ENCODE assay signal across 23 mouse cellular contexts in genomic region chr2:57459901-57460300, GRCm38 (mm10).
A peak's percentile ranks its signal among the peaks of the same experiment; 100 is the strongest.
DNase-seq lines count a peak whose midpoint lies in the region; ATAC-seq lines count a peak whose summit lies in the region.
"Had no signal": no experiment of that assay in that cellular context is flagged by ENCODE, and none has a peak within 500 bp of the region (broad histone marks: within the 10 kb centered on the region; RNA-seq: fewer than 3 reads in every experiment).

No protein-coding gene starts in this region.

- peak; percentile 29 for DNase-seq in forebrain, embryonic 14.5 days (ENCODE audit: low spot score)
- DNase-seq in layer of hippocampus, adult 11-12 months (ENCODE audit: low spot score) = peak; percentile 47
- no peak for DNase-seq in layer of hippocampus, postnatal 10 days (ENCODE audit: low spot score in 2 of 2)
- peak; percentile 38 for DNase-seq in layer of hippocampus, adult 9-10 months (ENCODE audit: low spot score)
- no peak for DNase-seq in left cerebral cortex, adult 18-20 months (ENCODE audit: low spot score in 2 of 2)
- no peak for DNase-seq in ovary, postnatal 36 days (ENCODE audit: low spot score)
- DNase-seq: adrenal gland, adult 8-10 months; adrenal gland, postnatal 36 days; B cell, adult 2 months; cerebellum, adult 18-20 months; cerebellum, postnatal 10 days; embryo, embryonic 11 days; gastrocnemius, adult 2 months; gastrocnemius, postnatal 25 days had no signal

- no peak overlapping the region for H3K27ac ChIP-seq in forebrain, embryonic 14.5 days (ENCODE audit: low read depth, low read length)
- no peak overlapping the region for H3K27ac ChIP-seq in forebrain, embryonic 15.5 days (replicated peaks)
- H3K27ac ChIP-seq: embryonic facial prominence, embryonic 15.5 days; forebrain, embryonic 10.5 days; gastrocnemius, adult 2 months; hindbrain, embryonic 10.5 days; hindbrain, embryonic 14.5 days had no signal

- H3K27me3 ChIP-seq in forebrain, embryonic 14.5 days (replicated peaks; ENCODE audit: control insufficient read depth, insufficient read depth, low read length) = no peaks in the 10 kb centered on the region
- no peaks in the 10 kb centered on the region for H3K27me3 ChIP-seq in forebrain, embryonic 15.5 days
- H3K27me3 ChIP-seq: embryonic facial prominence, embryonic 15.5 days; heart, embryonic 12.5 days had no signal

- 88% methylated on average over 2 of the region's 2 CpGs for WGBS in forebrain, embryonic 14.5 days
- 76% methylated on average over 2 of the region's 2 CpGs for WGBS in forebrain, embryonic 15.5 days

- no peak overlapping the region for H3K4me3 ChIP-seq in forebrain, embryonic 14.5 days (ENCODE audit: low read depth, low read length)
- H3K4me3 ChIP-seq in forebrain, embryonic 15.5 days = no peak overlapping the region
- H3K4me3 ChIP-seq: embryonic facial prominence, embryonic 15.5 days; erythroblast, embryonic 14.5 days; forebrain, embryonic 10.5 days; gastrocnemius, adult 2 months; heart, embryonic 12.5 days; hindbrain, embryonic 10.5 days had no signal

- ATAC-seq in forebrain, embryonic 14.5 days = no peak
- no peak for ATAC-seq in forebrain, embryonic 15.5 days (replicated peaks)
- ATAC-seq: CD4-positive, CD25-positive, alpha-beta regulatory T cell, adult 4 months had no signal

- no peak overlapping the region for H3K9ac ChIP-seq in forebrain, embryonic 14.5 days (ENCODE audit: low read length)
- no peak overlapping the region for H3K9ac ChIP-seq in forebrain, embryonic 15.5 days (replicated peaks)
- H3K9ac ChIP-seq: embryonic facial prominence, embryonic 15.5 days; heart, embryonic 12.5 days; hindbrain, embryonic 14.5 days had no signal

- H3K36me3 ChIP-seq in forebrain, embryonic 14.5 days (ENCODE audit: control insufficient read depth, insufficient read depth, low read length) = no peaks in the 10 kb centered on the region
- H3K36me3 ChIP-seq in forebrain, embryonic 15.5 days = no peaks in the 10 kb centered on the region
- H3K36me3 ChIP-seq: embryonic facial prominence, embryonic 15.5 days; forebrain, embryonic 10.5 days; G1E; heart, embryonic 12.5 days; hindbrain, embryonic 10.5 days had no signal

- H3K4me2 ChIP-seq in forebrain, embryonic 14.5 days (ENCODE audit: low read length) = no peak overlapping the region
- no peak overlapping the region for H3K4me2 ChIP-seq in forebrain, embryonic 15.5 days (replicated peaks)
- H3K4me2 ChIP-seq: embryonic facial prominence, embryonic 15.5 days; heart, embryonic 12.5 days; hindbrain, embryonic 14.5 days had no signal

- no peaks in the 10 kb centered on the region for H3K4me1 ChIP-seq in forebrain, embryonic 14.5 days (ENCODE audit: control insufficient read depth, insufficient read depth, low read length)
- H3K4me1 ChIP-seq in forebrain, embryonic 15.5 days = no peaks in the 10 kb centered on the region
- H3K4me1 ChIP-seq: embryonic facial prominence, embryonic 15.5 days; forebrain, embryonic 10.5 days; heart, embryonic 12.5 days; hindbrain, embryonic 10.5 days had no signal

- no peaks in the 10 kb centered on the region for H3K9me3 ChIP-seq in forebrain, embryonic 14.5 days (replicated peaks; ENCODE audit: control insufficient read depth, low read length)
- H3K9me3 ChIP-seq in forebrain, embryonic 15.5 days = no peaks in the 10 kb centered on the region
- H3K9me3 ChIP-seq: embryonic facial prominence, embryonic 15.5 days; forebrain, embryonic 10.5 days; G1E; heart, embryonic 12.5 days; hindbrain, embryonic 10.5 days had no signal

Comparison
In these comparisons a context has a peak if more than half of its experiments do, and no peak if none do; other contexts are left out.
1. DNase-seq: peak in forebrain, embryonic 14.5 days (single experiment), layer of hippocampus, adult 11-12 months (single experiment) and layer of hippocampus, adult 9-10 months (single experiment); none in layer of hippocampus, postnatal 10 days (0 of 2), left cerebral cortex, adult 18-20 months (0 of 2) and ovary, postnatal 36 days (single experiment).